Mouse (Mus musculus): ENCODE measurements at regions not wholly inside any gene's neighbourhood (a gene's known extent, or its start where the extent isn't known, plus 50 kb on each side); places are given as distances from the start of the nearest gene placed in this dataset.

- WGBS = 62% methylated on average over 1 of the region's 1 CpGs
- H3K27ac ChIP-seq = no peak overlapping the region
- H3K36me3 ChIP-seq (ENCODE audit: control insufficient read depth, insufficient read depth, low read length) = no peaks in the 10 kb centered on the region
- DNase-seq = no peak
- no peak overlapping the region for H3K9ac ChIP-seq (ENCODE audit: low read depth, low read length)
- no peaks in the 10 kb centered on the region for H3K4me1 ChIP-seq (ENCODE audit: control insufficient read depth, insufficient read depth, low read length)
- intact Hi-C loops (cut with DNase I) = no loop called here
- no peaks in the 10 kb centered on the region for H3K27me3 ChIP-seq (ENCODE audit: control insufficient read depth, insufficient read depth, low read length)
- no peak for TF ChIP-seq EP300 (IDR thresholded peaks at IDR 0.05; ENCODE audit: insufficient read depth, low read depth, low read length)
- TF ChIP-seq CTCF (IDR thresholded peaks at IDR 0.05) = no peak
- TF ChIP-seq POLR2A (IDR thresholded peaks at IDR 0.05; ENCODE audit: insufficient read depth, low read depth, low read length) = no peak
- no peaks in the 10 kb centered on the region for H3K79me2 ChIP-seq (replicated peaks; ENCODE audit: control insufficient read depth, insufficient read depth, low read length)
- no peak overlapping the region for H3K4me3 ChIP-seq
Observed at GRCm38 (mm10) chr1:168506326-168506725, 74.3 kb upstream of the Pbx1 start.

GRCm38 (mm10) chr1:168504773-168505172, 72.7 kb upstream of the Pbx1 start:
- H3K4me1 ChIP-seq (ENCODE audit: control insufficient read depth, insufficient read depth, low read length) = no peaks in the 10 kb centered on the region
- no peak overlapping the region for H3K27ac ChIP-seq
- intact Hi-C loops (cut with DNase I) = no loop called here
- no peak overlapping the region for H3K4me3 ChIP-seq
- no peak for TF ChIP-seq EP300 (IDR thresholded peaks at IDR 0.05; ENCODE audit: insufficient read depth, low read depth, low read length)
- 62% methylated on average over 9 of the region's 9 CpGs for whole genome bisulfite sequencing
- H3K27me3 ChIP-seq (ENCODE audit: control insufficient read depth, insufficient read depth, low read length) = no peaks in the 10 kb centered on the region
- H3K36me3 ChIP-seq (ENCODE audit: control insufficient read depth, insufficient read depth, low read length) = no peaks in the 10 kb centered on the region
- no peak overlapping the region for H3K9ac ChIP-seq (ENCODE audit: low read depth, low read length)
- no peaks in the 10 kb centered on the region for H3K79me2 ChIP-seq (replicated peaks; ENCODE audit: control insufficient read depth, insufficient read depth, low read length)
- DNase-seq = no peak

GRCm38 (mm10) chr1:168502266-168502665, 70.2 kb upstream of the Pbx1 start:
- Histone ChIP-seq H3K9ac (ENCODE audit: low read depth, low read length) (no peak overlapping the region), H3K27ac (no peak overlapping the region), H3K27me3 (ENCODE audit: control insufficient read depth, insufficient read depth, low read length) (no peaks in the 10 kb centered on the region), H3K79me2 (replicated peaks; ENCODE audit: control insufficient read depth, insufficient read depth, low read length) (no peaks in the 10 kb centered on the region), H3K4me3 (no peak overlapping the region), H3K4me1 (ENCODE audit: control insufficient read depth, insufficient read depth, low read length) (no peaks in the 10 kb centered on the region), H3K36me3 (ENCODE audit: control insufficient read depth, insufficient read depth, low read length) (no peaks in the 10 kb centered on the region)
- DNase-seq = peak in 1 of 2 experiments; percentile 30
- intact Hi-C loops (cut with DNase I) = no loop called here
- WGBS = 18% methylated on average over 7 of the region's 7 CpGs
- no peak for TF ChIP-seq EP300 (IDR thresholded peaks at IDR 0.05; ENCODE audit: insufficient read depth, low read depth, low read length)
- TF ChIP-seq CTCF (IDR thresholded peaks at IDR 0.05) = no peak
- no peak for TF ChIP-seq POLR2A (IDR thresholded peaks at IDR 0.05; ENCODE audit: insufficient read depth, low read depth, low read length)

- H3K36me3 ChIP-seq (ENCODE audit: control insufficient read depth, insufficient read depth, low read length) = no peaks in the 10 kb centered on the region
- no peak for DNase-seq
- no peak overlapping the region for H3K27ac ChIP-seq
- no peaks in the 10 kb centered on the region for H3K79me2 ChIP-seq (replicated peaks; ENCODE audit: control insufficient read depth, insufficient read depth, low read length)
- H3K4me1 ChIP-seq (ENCODE audit: control insufficient read depth, insufficient read depth, low read length) = no peaks in the 10 kb centered on the region
- TF ChIP-seq CTCF (IDR thresholded peaks at IDR 0.05) (no peak), POLR2A (IDR thresholded peaks at IDR 0.05; ENCODE audit: insufficient read depth, low read depth, low read length) (no peak), EP300 (IDR thresholded peaks at IDR 0.05; ENCODE audit: insufficient read depth, low read depth, low read length) (no peak)
- no peak overlapping the region for H3K4me3 ChIP-seq
- intact Hi-C loops (cut with DNase I) = no loop called here
- H3K27me3 ChIP-seq (ENCODE audit: control insufficient read depth, insufficient read depth, low read length) = no peaks in the 10 kb centered on the region
- no peak overlapping the region for H3K9ac ChIP-seq (ENCODE audit: low read depth, low read length)
- 19% methylated on average over 4 of the region's 4 CpGs for WGBS
Observed at GRCm38 (mm10) chr1:168501375-168502169, 69.5 kb upstream of the Pbx1 start.

GRCm38 (mm10) chr1:168497801-168498200, 65.7 kb upstream of the Pbx1 start:
- Histone ChIP-seq H3K27me3 (ENCODE audit: control insufficient read depth, insufficient read depth, low read length) (no peaks in the 10 kb centered on the region), H3K4me1 (ENCODE audit: control insufficient read depth, insufficient read depth, low read length) (no peaks in the 10 kb centered on the region), H3K79me2 (replicated peaks; ENCODE audit: control insufficient read depth, insufficient read depth, low read length) (no peaks in the 10 kb centered on the region), H3K27ac (no peak overlapping the region), H3K4me3 (no peak overlapping the region), H3K36me3 (ENCODE audit: control insufficient read depth, insufficient read depth, low read length) (no peaks in the 10 kb centered on the region), H3K9ac (ENCODE audit: low read depth, low read length) (no peak overlapping the region)
- 68% methylated on average over 4 of the region's 4 CpGs for WGBS
- no peak for DNase-seq
- intact Hi-C loops (cut with DNase I) = no loop called here
- TF ChIP-seq POLR2A (IDR thresholded peaks at IDR 0.05; ENCODE audit: insufficient read depth, low read depth, low read length) (no peak), CTCF (IDR thresholded peaks at IDR 0.05) (no peak), EP300 (IDR thresholded peaks at IDR 0.05; ENCODE audit: insufficient read depth, low read depth, low read length) (no peak)

GRCm38 (mm10) chr1:168495687-168496527, 63.8 kb upstream of the Pbx1 start:
- Histone ChIP-seq H3K27me3 (ENCODE audit: control insufficient read depth, insufficient read depth, low read length) (no peaks in the 10 kb centered on the region), H3K9ac (ENCODE audit: low read depth, low read length) (no peak overlapping the region), H3K79me2 (replicated peaks; ENCODE audit: control insufficient read depth, insufficient read depth, low read length) (no peaks in the 10 kb centered on the region), H3K4me3 (no peak overlapping the region), H3K27ac (no peak overlapping the region), H3K36me3 (ENCODE audit: control insufficient read depth, insufficient read depth, low read length) (no peaks in the 10 kb centered on the region), H3K4me1 (ENCODE audit: control insufficient read depth, insufficient read depth, low read length) (no peaks in the 10 kb centered on the region)
- intact Hi-C loops (cut with DNase I) = no loop called here
- 68% methylated on average over 13 of the region's 13 CpGs for WGBS
- no peak for TF ChIP-seq POLR2A (IDR thresholded peaks at IDR 0.05; ENCODE audit: insufficient read depth, low read depth, low read length)
- TF ChIP-seq CTCF (IDR thresholded peaks at IDR 0.05) = no peak
- no peak for TF ChIP-seq EP300 (IDR thresholded peaks at IDR 0.05; ENCODE audit: insufficient read depth, low read depth, low read length)
- DNase-seq = no peak
